Mouse (Mus musculus): ENCODE results near the gene Prrt2. TPM values are rescaled to one million over a fixed set of nuclear protein-coding genes. Genes with fewer than 3 reads are reported as not detected.

Gene Prrt2
- polyA plus RNA-seq, 1 experiment, result 0.53 TPM

DNA sequence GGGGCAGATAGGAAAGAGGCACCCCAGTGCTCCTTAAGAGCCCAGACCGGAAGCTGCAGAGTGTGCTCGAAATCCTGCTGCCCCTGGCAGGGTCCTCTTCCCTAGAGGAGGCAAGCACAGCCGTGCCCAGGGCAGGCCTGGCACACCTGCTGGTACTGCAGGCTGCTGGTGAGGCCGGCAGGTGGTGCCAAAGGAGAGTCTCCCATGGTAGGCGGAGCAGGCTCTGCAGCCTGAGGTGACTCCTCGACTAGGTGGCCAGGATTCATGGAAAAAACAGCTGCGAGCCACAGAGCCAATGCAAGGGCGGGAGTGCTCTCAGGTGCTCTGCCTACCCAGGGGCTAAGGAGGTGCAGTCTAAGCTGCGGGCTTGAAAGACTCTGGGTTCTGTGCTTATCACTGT lies 34.7 kb downstream of the Prrt2 start:
- TF ChIP-seq GATA1 (IDR thresholded peaks at IDR 0.05; ENCODE audit: low read length), result no peak

DNA sequence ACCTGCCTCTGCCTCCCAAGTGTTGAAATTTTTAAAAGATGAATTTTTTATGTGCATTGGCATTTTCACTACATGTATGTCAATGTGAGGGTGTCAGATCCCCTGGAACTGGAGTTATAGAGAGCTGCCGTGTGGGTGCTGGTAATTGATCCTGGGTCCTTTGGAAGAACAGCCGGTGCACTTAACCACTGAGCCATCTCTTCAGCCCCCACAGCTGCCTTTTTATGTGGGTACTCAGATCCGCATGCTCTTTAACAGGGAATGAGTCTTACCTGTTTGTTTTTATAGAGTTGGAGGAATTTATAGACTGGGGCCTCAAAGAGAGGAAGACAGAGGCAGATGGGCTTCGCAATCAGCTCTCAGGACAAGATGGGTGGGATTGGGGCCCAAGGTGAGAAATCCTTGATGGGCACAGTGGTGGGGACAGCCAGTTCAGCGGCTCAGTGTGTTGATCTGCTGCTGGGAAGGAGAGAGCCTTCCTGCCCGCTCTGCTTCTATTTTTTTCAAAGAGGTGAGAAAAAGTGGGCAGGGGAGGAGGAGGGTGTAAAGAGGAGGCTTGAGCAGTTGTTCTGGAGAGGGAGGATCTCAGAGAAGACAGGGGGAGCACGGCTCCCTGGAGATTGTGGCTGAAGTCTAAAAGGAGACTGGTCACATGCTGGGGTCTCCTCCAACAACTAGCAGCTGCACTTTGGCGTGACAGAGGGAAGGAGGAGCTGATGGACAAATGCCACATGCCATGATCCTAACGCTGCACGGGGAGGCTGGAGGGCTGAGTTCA lies 36.2 kb downstream of the Prrt2 start:
- TF ChIP-seq GATA1 (IDR thresholded peaks at IDR 0.05; ENCODE audit: low read length), result no peak

DNA sequence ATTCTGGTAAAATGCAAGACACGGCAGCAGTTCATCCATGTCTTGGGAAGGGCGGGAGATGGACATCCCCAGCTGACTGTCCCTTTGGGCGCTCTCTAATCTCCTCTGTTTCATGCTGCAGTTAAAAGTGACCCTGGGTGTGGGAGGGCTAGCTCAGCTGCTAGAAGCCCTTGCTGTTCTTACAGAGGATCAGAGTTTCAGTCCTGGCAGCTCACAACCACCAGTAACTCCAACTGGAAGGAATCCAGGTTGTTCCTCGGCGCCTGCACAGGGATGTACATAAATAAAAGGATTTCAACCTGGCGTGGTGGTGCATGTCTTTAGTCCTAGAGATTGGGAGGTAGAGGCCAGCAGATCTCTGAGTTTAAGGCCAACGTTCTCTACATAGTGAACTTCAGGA lies 37.9 kb downstream of the Prrt2 start:
- TF ChIP-seq GATA1 (IDR thresholded peaks at IDR 0.05; ENCODE audit: low read length), result no peak

DNA sequence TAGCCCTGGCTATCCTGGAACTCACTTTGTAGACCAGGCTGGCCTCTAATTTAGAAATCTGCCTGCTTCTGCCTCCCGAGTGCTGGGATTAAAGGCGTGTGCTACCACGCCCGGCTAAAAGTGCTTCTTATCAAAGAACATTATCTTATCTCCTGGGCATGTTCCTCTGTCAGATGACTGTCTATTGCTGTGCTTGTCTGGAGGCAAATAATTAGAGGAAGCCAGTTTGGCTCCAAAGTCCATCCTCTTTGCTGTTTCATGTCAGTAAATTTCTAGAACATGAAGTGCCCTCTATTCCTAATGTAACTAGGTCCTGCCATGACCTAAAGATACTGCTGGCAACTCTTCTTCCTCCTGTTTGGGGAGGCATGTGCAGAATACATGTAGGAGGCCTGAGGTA lies 39.0 kb downstream of the Prrt2 start:
- TF ChIP-seq GATA1 (IDR thresholded peaks at IDR 0.05; ENCODE audit: low read length), result no peak

DNA sequence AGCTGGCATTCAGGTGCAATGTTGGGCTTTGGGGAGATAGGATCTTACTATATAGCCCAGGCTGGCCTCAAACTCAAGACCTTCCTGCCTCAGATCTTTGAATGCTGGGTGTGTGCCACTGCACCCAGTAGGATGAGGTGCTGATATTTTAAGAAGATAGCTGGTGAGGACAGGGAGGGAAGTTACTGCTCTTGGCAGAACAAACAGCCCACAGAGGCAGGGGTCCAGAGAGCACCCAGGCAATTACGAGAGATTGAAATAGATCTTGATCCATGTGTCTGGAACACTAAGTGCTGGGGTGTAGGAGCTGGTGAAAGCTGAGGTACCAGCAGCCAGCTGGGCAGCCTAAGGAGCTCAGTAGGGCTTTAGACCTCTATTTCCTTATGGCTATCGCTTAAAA lies 39.4 kb downstream of the Prrt2 start:
- no peak for TF ChIP-seq GATA1 (IDR thresholded peaks at IDR 0.05; ENCODE audit: low read length)

DNA sequence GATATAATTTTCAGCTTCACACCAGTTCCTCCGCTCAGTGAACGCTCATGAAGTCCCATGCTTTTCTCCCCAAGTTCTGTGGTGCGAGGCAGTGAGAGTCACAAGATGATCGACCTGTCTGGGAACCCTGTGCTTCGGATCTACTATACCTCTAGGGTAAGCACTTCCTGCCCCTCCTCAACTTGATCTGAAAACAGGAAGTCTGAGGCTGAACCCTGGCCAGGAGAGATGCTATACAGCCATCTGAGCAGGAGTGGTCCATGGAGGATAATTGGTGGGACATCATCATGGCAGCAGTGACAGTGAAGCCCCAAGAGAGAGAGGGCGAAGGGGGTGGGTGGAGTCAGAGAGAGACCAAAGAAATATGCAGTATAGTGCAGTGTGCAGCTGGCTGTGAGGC lies 42.2 kb downstream of the Prrt2 start:
- no peak for TF ChIP-seq GATA1 (IDR thresholded peaks at IDR 0.05; ENCODE audit: low read length)

DNA sequence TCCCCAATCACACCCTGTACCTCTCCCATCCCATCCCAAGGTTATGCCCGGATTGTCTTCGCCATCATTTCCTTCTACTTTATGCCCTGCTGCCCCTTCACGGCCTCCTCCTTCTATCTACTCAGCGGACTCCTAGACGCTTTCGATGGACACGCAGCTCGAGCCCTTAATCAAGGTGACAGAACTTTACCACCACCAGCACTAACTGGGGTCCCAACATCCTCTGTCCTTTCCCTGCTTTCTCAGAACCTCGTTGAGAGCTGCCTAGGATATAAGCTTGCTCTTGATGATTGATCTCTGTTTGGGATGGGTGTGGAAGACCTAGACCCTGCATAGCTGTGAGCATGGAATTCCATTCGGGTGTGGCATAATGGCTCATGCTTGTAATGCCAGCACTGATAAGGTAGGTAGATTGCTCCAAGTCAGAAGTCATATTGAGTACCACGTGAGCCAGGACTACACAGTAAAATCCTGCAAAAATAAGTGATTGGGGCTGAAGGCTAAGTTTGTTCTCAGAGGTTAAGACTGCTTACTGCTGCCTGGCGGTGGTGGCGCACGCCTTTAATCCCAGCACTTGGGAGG lies 44.0 kb downstream of the Prrt2 start:
- no peak for TF ChIP-seq GATA1 (IDR thresholded peaks at IDR 0.05; ENCODE audit: low read length)

DNA sequence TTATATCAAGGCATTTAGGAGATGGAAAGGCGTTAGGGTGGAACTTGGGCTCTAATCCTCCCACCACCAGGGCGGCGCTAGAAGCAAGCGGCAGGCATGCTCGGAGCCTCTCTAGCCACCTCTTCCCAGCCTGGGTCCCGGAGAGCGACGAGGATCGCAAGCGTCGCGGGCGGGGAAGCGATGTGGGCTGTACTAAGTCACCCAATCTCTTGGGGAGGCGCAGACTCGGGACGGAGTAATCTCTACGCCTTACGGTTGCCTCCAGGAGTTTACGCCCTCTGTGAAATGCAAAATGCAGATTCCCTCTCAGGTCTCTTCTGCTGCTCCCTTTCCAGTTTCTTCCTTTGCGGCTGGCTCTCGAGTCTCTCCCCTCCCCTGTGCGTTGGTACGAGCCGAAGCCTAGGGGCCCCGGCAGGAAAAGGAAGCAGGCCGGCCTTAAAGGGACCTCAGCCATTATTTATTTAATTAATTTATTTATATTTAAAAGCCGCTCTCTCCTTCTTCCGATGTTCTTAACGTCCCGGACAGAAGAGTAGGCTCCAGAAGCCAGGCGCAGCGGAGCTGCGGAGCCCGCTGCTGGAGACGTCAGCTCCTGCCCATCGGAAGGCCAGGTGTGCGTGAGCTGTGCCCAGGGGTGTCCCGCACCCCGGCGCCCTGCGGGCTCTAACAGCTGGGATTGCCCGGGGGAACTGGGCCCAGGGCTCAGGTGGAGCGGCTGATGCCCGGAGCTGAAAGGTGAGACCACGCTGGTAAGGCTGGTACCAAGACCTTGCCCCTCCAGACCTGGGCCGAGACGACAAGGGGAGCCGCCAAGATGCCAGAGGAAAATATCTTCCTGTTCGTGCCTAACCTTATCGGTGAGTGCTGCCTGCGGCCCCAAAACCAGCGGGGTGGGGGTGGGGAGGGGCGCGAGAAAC lies 44.8 kb downstream of the Prrt2 start, which contains the start of gene Cdiptos:
Gene Cdiptos, minus strand, starts transcription at position 149 of the 917 bp plus-strand sequence.
- TF ChIP-seq GATA1 (IDR thresholded peaks at IDR 0.05; ENCODE audit: low read length), result no peak

DNA sequence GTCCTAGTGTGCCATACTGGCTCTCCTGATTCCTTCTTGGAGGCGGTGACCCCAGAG lies 45.3 kb downstream of the Prrt2 start, which contains the start of gene Cdipt:
Gene Cdipt, plus strand, starts transcription at position 22 of the 57 bp plus-strand sequence.
- TF ChIP-seq GATA1 (IDR thresholded peaks at IDR 0.05; ENCODE audit: low read length), result no peak

DNA sequence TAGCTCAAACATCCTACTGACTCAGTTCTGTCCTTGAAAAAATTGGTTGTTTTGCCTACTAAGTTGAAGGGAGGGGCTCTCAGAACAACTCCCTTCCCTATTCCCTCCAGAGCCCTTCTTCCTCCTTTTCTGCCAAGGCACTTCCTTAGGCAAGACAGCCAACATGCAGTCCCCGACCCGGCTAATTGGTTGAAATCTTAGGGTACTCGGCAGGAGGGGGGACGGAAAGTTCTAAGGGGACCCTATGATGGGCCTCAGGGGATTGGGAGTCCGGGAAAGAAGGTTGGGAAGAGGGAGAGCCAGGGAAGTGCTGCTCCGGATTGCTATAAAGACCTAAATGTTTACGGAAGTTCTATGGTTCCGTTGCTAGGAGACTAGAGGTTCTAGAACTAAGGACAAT lies 45.5 kb downstream of the Prrt2 start:
- no peak for TF ChIP-seq GATA1 (IDR thresholded peaks at IDR 0.05; ENCODE audit: low read length)

Other genes starting within 250 kb of the Prrt2 start
- 29.3 and 38.2 TPM in 2 replicates for gene Ypel3, start 244.3 kb downstream of the Prrt2 start, polyA plus RNA-seq (2012)
- 0.23 and 0.55 TPM in 2 replicates for gene Tbx6, start 239.7 kb downstream of the Prrt2 start, polyA plus RNA-seq (2012)
- gene Ppp4c, start 228.7 kb downstream of the Prrt2 start, polyA plus RNA-seq (2012), result 185 and 249 TPM in 2 replicates
- gene Fam57b, start 223.5 kb downstream of the Prrt2 start, polyA plus RNA-seq (2012), result 0.35 and 0.56 TPM in 2 replicates
- not detected in 2 replicates for gene 4930451I11Rik, start 189.6 kb downstream of the Prrt2 start, polyA plus RNA-seq (2012)
- gene Doc2a, start 173.8 kb downstream of the Prrt2 start, polyA plus RNA-seq (2012), result not detected in 2 replicates
- 312 and 358 TPM in 2 replicates for gene Hirip3, start 159.2 kb downstream of the Prrt2 start, polyA plus RNA-seq (2012)
- gene Ino80e, start 158.8 kb downstream of the Prrt2 start, polyA plus RNA-seq (2012), result 1,199 and 1,504 TPM in 2 replicates
- 210 and 262 TPM in 2 replicates for gene Taok2, start 136.5 kb downstream of the Prrt2 start, polyA plus RNA-seq (2012)
- gene Tmem219, start 98.3 kb downstream of the Prrt2 start, polyA plus RNA-seq (2012), result 54.6 and 89.1 TPM in 2 replicates
- 27.6 and 38.3 TPM in 2 replicates for gene Kctd13, start 92.3 kb downstream of the Prrt2 start, polyA plus RNA-seq (2012)
- gene Asphd1, start 71.6 kb downstream of the Prrt2 start, polyA plus RNA-seq (2012), result not detected in 2 replicates
- 0.59 and 0.93 TPM in 2 replicates for gene Sez6l2, start 70.6 kb downstream of the Prrt2 start, polyA plus RNA-seq (2012)
- gene Cdipt, start 45.3 kb downstream of the Prrt2 start, polyA plus RNA-seq (2012), result 94.7 and 114 TPM in 2 replicates
- gene Cdiptos, start 45.1 kb downstream of the Prrt2 start, polyA plus RNA-seq (2012), result 0.04 and 0.16 TPM in 2 replicates
- 18.3 and 22.4 TPM in 2 replicates for gene Mvp, start 6.6 kb downstream of the Prrt2 start, polyA plus RNA-seq (2012)
- 4.9 and 12.5 TPM in 2 replicates for gene Pagr1b, start 4.7 kb downstream of the Prrt2 start, polyA plus RNA-seq (2012)
- gene Pagr1a, start 3.9 kb downstream of the Prrt2 start, polyA plus RNA-seq (2012), result 31.1 and 76.8 TPM in 2 replicates
- gene Gm42742, start 114 bp downstream of the Prrt2 start, polyA plus RNA-seq (2012), result 145 and 228 TPM in 2 replicates
- 820 and 1,081 TPM in 2 replicates for gene Maz, start 5.8 kb upstream of the Prrt2 start, polyA plus RNA-seq (2012)
- gene Kif22, start 21.3 kb upstream of the Prrt2 start, polyA plus RNA-seq (2012), result 45.3 and 56.9 TPM in 2 replicates
- gene Zg16, start 66.1 kb upstream of the Prrt2 start, polyA plus RNA-seq (2012), result not detected in 2 replicates
- gene AI467606, start 70.1 kb upstream of the Prrt2 start, polyA plus RNA-seq (2012), result 197 and 223 TPM in 2 replicates
- gene Qprt, start 101.0 kb upstream of the Prrt2 start, polyA plus RNA-seq (2012), result 0.98 and 2.0 TPM in 2 replicates
- gene Spn, start 116.6 kb upstream of the Prrt2 start, polyA plus RNA-seq (2012), result 104 and 107 TPM in 2 replicates
- 81.2 and 81.3 TPM in 2 replicates for gene Cd2bp2, start 174.8 kb upstream of the Prrt2 start, polyA plus RNA-seq (2012)
- 58.8 and 62.5 TPM in 2 replicates for gene Tbc1d10b, start 187.3 kb upstream of the Prrt2 start, polyA plus RNA-seq (2012)
- gene Mylpf, start 187.7 kb upstream of the Prrt2 start, polyA plus RNA-seq (2012), result 1.2 and 4.3 TPM in 2 replicates
- 37.7 and 38.1 TPM in 2 replicates for gene Zfp553, start 211.8 kb upstream of the Prrt2 start, polyA plus RNA-seq (2012)
- 151 and 170 TPM in 2 replicates for gene Sept1, start 211.9 kb upstream of the Prrt2 start, polyA plus RNA-seq (2012)
- gene Zfp771, start 223.1 kb upstream of the Prrt2 start, polyA plus RNA-seq (2012), result 86.6 and 115 TPM in 2 replicates
- 108 and 177 TPM in 2 replicates for gene Dctpp1, start 239.5 kb upstream of the Prrt2 start, polyA plus RNA-seq (2012)